Mouse (Mus musculus): ENCODE measurements around the gene Mcm3ap.

GRCm38 (mm10) chr10:76496366-76496765, 27.6 kb downstream of the Mcm3ap start:
- TF ChIP-seq GATA1 (IDR thresholded peaks at IDR 0.05; ENCODE audit: low read length) (no peak), TAL1 (IDR thresholded peaks at IDR 0.05; ENCODE audit: low read length) (no peak)

Data from erythroblast, embryonic 14.5 days (primary cell).